Mouse (Mus musculus): ENCODE data around the gene Fam102a. TPM values are rescaled to one million over a fixed set of nuclear protein-coding genes. Genes with fewer than 3 reads are reported as not detected.

Fam102a gene
- total and polyA plus RNA-seq, 3 experiments = 7.0 to 9.2 (median 7.1) TPM

DNA sequence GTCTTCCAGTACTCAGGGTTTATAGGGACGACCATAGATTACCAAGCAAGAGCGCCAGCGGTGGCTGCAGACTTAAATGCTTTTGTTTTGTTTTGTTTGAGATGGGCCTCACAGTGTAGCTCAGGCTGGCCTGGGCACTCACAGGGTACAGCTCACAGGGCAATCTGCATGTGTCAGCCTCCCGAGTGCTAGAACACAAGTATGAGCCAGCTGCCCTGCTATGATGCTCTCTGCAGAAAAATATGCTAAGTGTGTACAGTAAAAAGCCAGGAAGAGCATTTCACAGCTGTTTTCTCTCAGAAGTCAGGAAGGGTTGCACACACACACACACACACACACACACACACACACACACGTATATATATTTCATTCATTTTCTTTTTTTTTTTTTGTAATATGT lies 34.7 kb upstream of the Fam102a start:
- intact Hi-C loops (cut with DNase I) = no loop called here
- Histone ChIP-seq H3K27ac (no peak overlapping the region), H3K4me3 (no peak overlapping the region), H3K4me1 (ENCODE audit: control insufficient read depth, insufficient read depth, low read length) (peaks cover 2% of the 10 kb centered on the region), H3K36me3 (ENCODE audit: control insufficient read depth, insufficient read depth, low read length) (no peaks in the 10 kb centered on the region), H3K79me2 (replicated peaks; ENCODE audit: control insufficient read depth, insufficient read depth, low read length) (no peaks in the 10 kb centered on the region), H3K27me3 (ENCODE audit: control insufficient read depth, insufficient read depth, low read length) (no peaks in the 10 kb centered on the region), H3K9ac (ENCODE audit: low read depth, low read length) (no peak overlapping the region)
- TF ChIP-seq POLR2A (IDR thresholded peaks at IDR 0.05; ENCODE audit: insufficient read depth, low read depth, low read length) (no peak), EP300 (IDR thresholded peaks at IDR 0.05; ENCODE audit: insufficient read depth, low read depth, low read length) (no peak), CTCF (IDR thresholded peaks at IDR 0.05) (no peak)
- DNase-seq = no peak
- WGBS = 79% methylated on average over 5 of the region's 5 CpGs

DNA sequence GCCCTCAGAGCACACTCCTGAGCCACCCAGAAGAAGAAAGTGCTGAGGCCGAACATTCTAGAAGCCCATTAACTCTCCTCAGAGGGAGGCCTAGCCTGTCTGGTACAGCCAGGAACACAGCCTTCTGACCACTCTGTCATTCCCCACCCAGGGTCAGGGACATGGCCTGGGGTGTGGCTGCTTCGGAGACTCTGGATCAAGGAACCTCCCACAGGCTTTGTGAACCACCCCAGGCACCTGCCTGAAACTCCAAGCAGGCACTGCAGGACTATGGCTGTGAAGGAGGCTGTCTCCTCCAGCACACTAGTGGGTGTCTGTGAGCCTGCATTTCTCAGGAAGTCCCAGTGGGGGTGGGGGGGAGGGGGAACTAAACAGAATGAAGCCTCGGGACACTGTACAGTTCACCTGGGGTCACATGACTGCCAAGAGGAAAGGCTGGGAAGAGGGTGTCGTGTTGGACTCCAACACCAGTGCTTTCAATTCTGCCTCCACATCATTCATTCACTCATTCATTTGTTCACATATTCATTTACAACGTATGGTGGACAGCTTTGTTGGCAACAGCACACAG lies 33.3 kb upstream of the Fam102a start:
- Histone ChIP-seq H3K9ac (ENCODE audit: low read depth, low read length) (no peak overlapping the region), H3K4me3 (no peak overlapping the region), H3K27me3 (ENCODE audit: control insufficient read depth, insufficient read depth, low read length) (no peaks in the 10 kb centered on the region), H3K27ac (no peak overlapping the region), H3K4me1 (ENCODE audit: control insufficient read depth, insufficient read depth, low read length) (peaks cover 5% of the 10 kb centered on the region), H3K79me2 (replicated peaks; ENCODE audit: control insufficient read depth, insufficient read depth, low read length) (no peaks in the 10 kb centered on the region), H3K36me3 (ENCODE audit: control insufficient read depth, insufficient read depth, low read length) (no peaks in the 10 kb centered on the region)
- TF ChIP-seq CTCF (IDR thresholded peaks at IDR 0.05) (no peak), EP300 (IDR thresholded peaks at IDR 0.05; ENCODE audit: insufficient read depth, low read depth, low read length) (no peak)
- intact Hi-C loops (cut with DNase I) = no loop called here
- WGBS = 54% methylated on average over 5 of the region's 5 CpGs
- DNase-seq = no peak

DNA sequence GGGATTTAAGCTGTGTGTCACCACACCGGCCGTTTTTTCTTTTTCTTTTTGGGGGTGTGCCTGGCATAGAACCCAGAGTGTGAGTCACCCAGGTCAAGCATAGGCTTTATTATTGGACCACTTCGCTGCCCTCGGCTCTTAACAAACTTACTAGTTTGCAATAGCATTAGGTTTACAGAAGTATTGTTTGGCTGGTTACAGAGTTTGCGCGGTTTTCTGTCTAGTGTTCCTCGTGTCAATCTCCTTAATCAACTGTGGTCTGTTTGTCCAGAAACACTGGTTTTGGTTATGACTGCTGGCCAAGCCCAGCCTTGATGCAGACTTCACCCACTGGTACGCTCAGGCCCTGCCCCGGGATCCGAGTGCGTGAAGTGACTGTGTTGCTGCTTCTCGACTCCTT lies 32.3 kb upstream of the Fam102a start:
- Histone ChIP-seq H3K9ac (ENCODE audit: low read depth, low read length) (no peak overlapping the region), H3K27me3 (ENCODE audit: control insufficient read depth, insufficient read depth, low read length) (no peaks in the 10 kb centered on the region), H3K4me1 (ENCODE audit: control insufficient read depth, insufficient read depth, low read length) (peaks cover 9% of the 10 kb centered on the region), H3K4me3 (no peak overlapping the region), H3K36me3 (ENCODE audit: control insufficient read depth, insufficient read depth, low read length) (no peaks in the 10 kb centered on the region), H3K27ac (no peak overlapping the region), H3K79me2 (replicated peaks; ENCODE audit: control insufficient read depth, insufficient read depth, low read length) (no peaks in the 10 kb centered on the region)
- 89% methylated on average over 12 of the region's 12 CpGs for WGBS
- intact Hi-C loops (cut with DNase I) = no loop called here
- DNase-seq = no peak
- TF ChIP-seq POLR2A (IDR thresholded peaks at IDR 0.05; ENCODE audit: insufficient read depth, low read depth, low read length) (no peak), EP300 (IDR thresholded peaks at IDR 0.05; ENCODE audit: insufficient read depth, low read depth, low read length) (no peak), CTCF (IDR thresholded peaks at IDR 0.05) (no peak)

DNA sequence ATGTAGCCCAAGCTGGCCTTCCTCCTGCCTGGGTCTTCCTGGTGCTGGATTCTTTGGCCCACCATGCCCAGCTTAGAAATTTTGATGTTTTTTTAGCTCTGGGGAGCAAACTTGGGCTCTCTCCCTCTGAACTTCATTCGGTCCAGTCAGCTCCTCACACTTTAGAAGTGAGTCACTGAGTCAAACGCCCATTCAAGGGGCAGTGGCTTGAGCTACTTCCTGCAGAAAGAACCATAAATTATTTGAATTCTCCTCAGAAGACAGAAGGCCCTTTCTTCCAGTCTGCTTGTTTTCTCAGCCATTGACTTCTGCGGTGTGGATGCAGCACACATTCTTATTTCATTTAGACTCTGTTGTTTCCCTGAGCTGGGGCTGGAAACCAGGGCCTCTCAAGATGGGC lies 31.5 kb upstream of the Fam102a start:
- Histone ChIP-seq H3K4me1 (ENCODE audit: control insufficient read depth, insufficient read depth, low read length) (peaks cover 10% of the 10 kb centered on the region), H3K27ac (no peak overlapping the region), H3K36me3 (ENCODE audit: control insufficient read depth, insufficient read depth, low read length) (no peaks in the 10 kb centered on the region), H3K79me2 (replicated peaks; ENCODE audit: control insufficient read depth, insufficient read depth, low read length) (no peaks in the 10 kb centered on the region), H3K9ac (ENCODE audit: low read depth, low read length) (no peak overlapping the region), H3K4me3 (no peak overlapping the region), H3K27me3 (ENCODE audit: control insufficient read depth, insufficient read depth, low read length) (no peaks in the 10 kb centered on the region)
- WGBS = 50% methylated on average over 3 of the region's 3 CpGs
- TF ChIP-seq EP300 (IDR thresholded peaks at IDR 0.05; ENCODE audit: insufficient read depth, low read depth, low read length) (no peak), CTCF (IDR thresholded peaks at IDR 0.05) (no peak), POLR2A (IDR thresholded peaks at IDR 0.05; ENCODE audit: insufficient read depth, low read depth, low read length) (no peak)
- intact Hi-C loops (cut with DNase I) = no loop called here
- DNase-seq = no peak

DNA sequence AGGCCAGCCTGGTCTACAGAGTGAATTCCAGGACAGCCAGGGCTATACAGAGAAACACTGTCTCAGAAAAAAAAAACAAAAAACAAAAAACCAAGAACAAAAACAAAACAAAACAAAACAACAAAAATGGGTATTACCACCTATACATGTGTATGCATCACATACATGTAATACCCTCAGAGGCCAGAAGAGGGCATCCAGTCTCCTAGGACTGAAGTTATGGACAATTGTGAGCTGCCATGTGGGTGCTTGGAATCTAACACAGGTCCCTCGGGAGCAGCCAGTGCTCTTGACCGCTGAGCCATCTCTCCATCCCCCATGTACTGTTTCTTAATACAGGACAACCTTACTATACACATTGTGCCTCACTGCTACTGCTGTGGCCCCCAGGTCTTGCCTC lies 29.6 kb upstream of the Fam102a start:
- Histone ChIP-seq H3K4me1 (ENCODE audit: control insufficient read depth, insufficient read depth, low read length) (peaks cover 15% of the 10 kb centered on the region), H3K79me2 (replicated peaks; ENCODE audit: control insufficient read depth, insufficient read depth, low read length) (no peaks in the 10 kb centered on the region), H3K27me3 (ENCODE audit: control insufficient read depth, insufficient read depth, low read length) (no peaks in the 10 kb centered on the region), H3K4me3 (no peak overlapping the region), H3K36me3 (ENCODE audit: control insufficient read depth, insufficient read depth, low read length) (no peaks in the 10 kb centered on the region), H3K27ac (peak overlapping the region; percentile 70), H3K9ac (ENCODE audit: low read depth, low read length) (no peak overlapping the region)
- peak; percentile 48 for TF ChIP-seq CTCF (IDR thresholded peaks at IDR 0.05)
- no peak for TF ChIP-seq POLR2A (IDR thresholded peaks at IDR 0.05; ENCODE audit: insufficient read depth, low read depth, low read length)
- no peak for TF ChIP-seq EP300 (IDR thresholded peaks at IDR 0.05; ENCODE audit: insufficient read depth, low read depth, low read length)
- intact Hi-C loops (cut with DNase I) = no loop called here
- 100% methylated on average over 2 of the region's 2 CpGs for WGBS
- no peak for DNase-seq

DNA sequence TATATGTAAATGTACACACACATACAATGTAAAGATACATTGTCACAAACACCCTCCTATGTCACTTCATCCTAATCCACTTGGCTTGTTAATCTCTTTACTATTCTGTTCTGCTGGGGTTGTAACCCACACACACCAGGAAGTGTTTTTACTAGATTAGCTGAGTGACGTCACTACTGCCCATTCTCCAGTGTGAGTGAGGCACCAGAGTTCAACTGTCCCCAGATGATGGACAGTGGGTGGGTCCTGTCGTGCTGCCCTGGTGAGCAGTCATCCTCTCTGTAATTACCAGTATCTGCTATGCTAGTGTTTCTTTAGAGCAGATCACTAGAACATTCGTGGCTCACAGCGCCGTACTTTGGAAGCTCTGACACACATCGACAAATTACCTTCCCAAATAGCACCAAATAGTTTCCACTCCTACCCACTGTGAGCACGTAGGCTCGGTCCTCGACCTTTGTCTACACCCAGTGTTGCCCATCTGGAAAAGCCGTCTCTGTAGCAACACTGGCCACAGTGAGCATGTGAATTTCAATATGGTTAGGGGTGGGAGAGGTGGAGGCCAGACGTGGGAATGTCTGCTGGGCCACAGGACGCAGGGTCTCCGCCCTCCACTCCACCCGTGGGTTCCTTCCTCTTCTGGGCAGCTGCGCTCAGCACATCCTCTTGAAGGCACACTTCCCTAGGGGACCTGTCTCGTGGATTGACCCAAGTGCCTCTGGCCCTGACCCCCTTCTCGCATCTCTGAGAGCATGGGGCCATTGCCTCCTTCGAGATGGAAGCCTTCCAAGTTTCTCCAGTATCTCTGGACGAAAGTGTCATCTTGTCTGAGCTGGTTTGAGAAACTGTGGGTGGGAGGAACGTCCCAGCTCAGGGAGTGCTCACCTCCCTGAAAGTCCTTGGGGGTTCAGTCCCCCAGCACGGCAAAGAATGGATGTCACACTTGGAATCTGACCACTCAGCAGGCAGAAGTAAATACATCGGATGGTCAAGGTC lies 28.2 kb upstream of the Fam102a start:
- WGBS = 35% methylated on average over 22 of the region's 22 CpGs
- no peak overlapping the region for H3K4me3 ChIP-seq
- no peaks in the 10 kb centered on the region for H3K27me3 ChIP-seq (ENCODE audit: control insufficient read depth, insufficient read depth, low read length)
- peak overlapping the region; percentile 70 for H3K27ac ChIP-seq
- peaks cover 15% of the 10 kb centered on the region for H3K4me1 ChIP-seq (ENCODE audit: control insufficient read depth, insufficient read depth, low read length)
- DNase-seq = peak; percentile 64 to 75
- intact Hi-C loops (cut with DNase I) = no loop called here
- H3K36me3 ChIP-seq (ENCODE audit: control insufficient read depth, insufficient read depth, low read length) = no peaks in the 10 kb centered on the region
- no peak overlapping the region for H3K9ac ChIP-seq (ENCODE audit: low read depth, low read length)
- no peaks in the 10 kb centered on the region for H3K79me2 ChIP-seq (replicated peaks; ENCODE audit: control insufficient read depth, insufficient read depth, low read length)
- TF ChIP-seq EP300 (IDR thresholded peaks at IDR 0.05; ENCODE audit: insufficient read depth, low read depth, low read length) (peak; percentile 98), CTCF (IDR thresholded peaks at IDR 0.05) (peak; percentile 6; the same call in 1 of the 2 replicates), POLR2A (IDR thresholded peaks at IDR 0.05; ENCODE audit: insufficient read depth, low read depth, low read length) (no peak; the same call in 1 of the 2 replicates)
